Mouse (Mus musculus) layer of hippocampus, postnatal 25 days (tissue): Measurements from ENCODE around the gene Gins1. TPM values are rescaled to one million over a fixed set of nuclear protein-coding genes. Genes with fewer than 3 reads are reported as not detected.
"Not testable (repeated sequence)": the region's sequence is repeated elsewhere in the genome, so short reads cannot be mapped to it uniquely, and the experiment has no call there.

ENCODE experiments used
- DNase-seq, 2 experiments: peaks; one replicate each; pipeline ENCODE4 v3.0.0; 2022; ENCODE audit warnings: mixed read lengths in 2 of 2, low spot score in 1 of 2; ENCODE audit errors: extremely low spot score in 1 of 2
- total RNA-seq, 2 experiments: library from RNA; stranded (reverse); gene quantifications; 2 replicates each; pipeline ENCODE4 v1.2.3; 2021

The Gins1 gene
- 1 to 10 TPM; 2.7 to 2.9 TPM for total RNA-seq

GRCm38 (mm10) chr2:150904936-150905450 lies at the start of gene Gins1:
Gene Gins1, plus strand, starts transcription at chr2:150905400.
- no peak for DNase-seq

DNA sequence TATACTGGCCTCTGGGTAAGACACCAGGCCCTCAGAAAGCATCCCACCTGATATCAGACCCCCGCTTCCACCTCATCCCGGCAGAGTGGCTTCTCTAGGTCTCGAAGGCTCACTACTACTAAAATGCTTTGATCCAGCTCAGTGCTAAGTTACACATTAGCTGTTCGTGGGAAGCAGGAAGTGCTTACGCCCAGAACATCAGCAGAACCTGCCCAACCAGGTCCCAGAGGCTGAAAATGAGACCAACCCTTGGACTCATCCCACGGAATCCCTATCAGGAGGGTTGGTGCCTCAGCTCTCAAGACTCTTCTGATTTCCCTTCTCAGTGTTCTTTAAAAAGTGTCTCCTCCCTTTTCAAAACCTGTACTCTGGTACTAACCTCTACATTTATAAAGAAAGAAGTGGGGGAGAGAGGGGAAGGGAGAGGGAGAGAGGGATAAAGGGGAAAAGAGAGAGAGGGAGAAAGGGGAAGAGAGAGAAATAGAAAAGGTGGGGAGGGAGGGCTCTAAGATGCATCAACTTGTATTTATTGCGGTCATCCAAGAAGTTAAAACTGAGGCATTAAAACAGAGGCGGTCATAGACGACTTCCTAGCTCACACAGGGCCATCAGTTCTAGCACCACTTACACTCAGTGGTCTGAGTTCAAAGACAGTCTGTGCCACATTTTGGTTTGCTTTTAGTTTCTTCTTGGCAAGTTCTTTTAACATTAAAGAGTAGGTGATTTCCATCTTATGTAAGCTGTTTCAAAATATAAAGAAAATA lies 46.3 kb upstream of the Gins1 start:
- no peak for DNase-seq

GRCm38 (mm10) chr2:150859709-150860470 lies 45.3 kb upstream of the Gins1 start:
- DNase-seq, result no peak

- DNase-seq, result no peak
Observed at GRCm38 (mm10) chr2:150861128-150861527, 44.1 kb upstream of the Gins1 start.

- no peak for DNase-seq
Observed at GRCm38 (mm10) chr2:150867021-150867420, 38.2 kb upstream of the Gins1 start.

- DNase-seq, result no peak
Observed at GRCm38 (mm10) chr2:150869446-150869845, 35.8 kb upstream of the Gins1 start.

- no peak for DNase-seq
Observed at GRCm38 (mm10) chr2:150874508-150874907, 30.7 kb upstream of the Gins1 start.

- DNase-seq, result no peak
Observed at GRCm38 (mm10) chr2:150875226-150875625, 30.0 kb upstream of the Gins1 start.

DNA sequence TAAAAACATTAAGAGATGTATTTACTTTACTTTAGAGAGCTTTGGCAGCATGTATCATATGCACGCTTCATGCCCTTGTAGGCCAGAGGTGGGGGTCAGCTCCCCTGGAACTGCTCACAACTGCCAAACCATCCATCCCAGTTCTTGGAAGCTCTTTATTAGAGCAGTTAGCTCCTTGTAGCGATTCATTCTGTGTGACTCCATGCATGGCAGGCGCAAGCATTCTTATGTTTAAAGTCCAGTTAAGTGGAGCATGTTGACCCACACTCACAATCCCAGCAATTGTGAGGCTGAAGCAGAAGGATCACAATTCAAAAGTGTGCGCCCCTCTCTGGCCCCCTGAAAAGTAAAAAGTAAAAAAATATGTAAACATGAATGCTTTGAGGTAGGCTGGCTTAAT lies 27.6 kb upstream of the Gins1 start:
- DNase-seq, result no peak

DNA sequence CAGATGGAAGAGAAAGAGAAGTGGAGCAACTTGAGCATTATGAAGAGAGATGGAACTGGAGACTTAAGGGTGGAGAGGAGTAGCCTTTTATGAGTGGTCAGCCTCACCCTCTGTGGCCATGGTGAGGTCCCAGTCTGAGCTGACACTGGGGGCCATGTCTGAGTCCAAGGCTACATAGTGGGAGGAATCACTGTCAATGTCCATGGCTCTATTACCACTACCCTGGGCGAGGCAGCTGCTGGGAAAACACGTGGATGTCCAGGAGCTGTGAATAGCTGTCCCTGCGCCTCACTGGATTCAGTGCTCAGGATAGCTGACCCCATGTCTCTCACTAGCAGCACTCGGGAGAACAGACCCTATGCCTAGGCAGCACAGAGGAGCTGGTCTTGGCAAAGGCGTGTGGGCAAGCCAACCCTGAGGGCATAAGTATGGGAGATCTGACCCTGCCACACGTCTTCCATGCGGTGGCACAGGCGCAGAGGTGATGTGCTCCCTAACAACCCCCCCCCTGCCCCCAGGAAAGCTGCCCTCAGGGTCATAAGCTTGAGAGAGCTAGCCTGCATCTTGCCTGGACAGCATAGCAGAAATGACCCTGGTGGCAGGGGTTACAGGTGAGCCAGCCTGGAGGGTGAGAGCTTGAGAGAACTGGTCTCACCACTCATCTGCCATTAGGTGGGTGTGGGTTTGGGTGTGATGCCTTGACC lies 21.0 kb upstream of the Gins1 start:
- DNase-seq, result no peak

- DNase-seq, result no peak
Observed at GRCm38 (mm10) chr2:150884779-150885110, 20.5 kb upstream of the Gins1 start.

DNA sequence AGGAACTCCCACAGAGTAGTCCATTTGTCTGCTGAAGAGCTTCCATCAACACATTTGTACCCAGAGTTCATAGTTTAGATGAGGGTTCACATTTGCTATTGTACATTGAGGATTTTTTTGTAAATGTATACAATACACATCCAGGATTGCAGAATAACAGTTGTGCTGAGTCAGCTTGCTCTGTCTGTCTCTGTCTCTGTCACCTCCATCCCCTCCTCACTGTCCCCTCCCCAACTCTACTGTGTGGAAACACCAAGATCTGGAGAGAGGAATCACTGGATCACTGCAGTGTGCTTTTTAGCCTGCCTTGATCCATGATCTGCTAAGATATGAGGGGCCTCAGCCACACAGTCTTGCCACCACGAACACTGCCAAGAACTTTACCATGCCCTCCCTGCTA lies 19.4 kb upstream of the Gins1 start:
- no peak for DNase-seq

DNA sequence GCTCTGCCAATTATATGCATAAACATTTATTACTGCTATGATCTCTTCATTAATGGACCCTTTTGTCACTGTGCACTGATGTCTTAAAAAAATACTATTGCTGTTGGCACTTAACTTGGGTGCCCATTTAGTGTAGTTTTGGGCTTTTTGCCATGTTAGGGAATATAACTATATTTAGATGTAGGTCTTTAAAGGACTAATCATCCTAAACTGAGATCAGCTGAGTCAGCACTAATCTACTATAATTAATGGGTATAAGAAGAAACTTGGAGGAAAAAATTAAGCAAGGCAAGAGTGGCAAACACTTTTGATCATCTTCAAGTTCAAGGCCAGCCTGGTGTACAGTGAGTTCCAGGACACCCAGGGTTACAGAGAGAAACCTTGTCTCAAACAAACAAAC lies 18.9 kb upstream of the Gins1 start:
- DNase-seq, result no peak

DNA sequence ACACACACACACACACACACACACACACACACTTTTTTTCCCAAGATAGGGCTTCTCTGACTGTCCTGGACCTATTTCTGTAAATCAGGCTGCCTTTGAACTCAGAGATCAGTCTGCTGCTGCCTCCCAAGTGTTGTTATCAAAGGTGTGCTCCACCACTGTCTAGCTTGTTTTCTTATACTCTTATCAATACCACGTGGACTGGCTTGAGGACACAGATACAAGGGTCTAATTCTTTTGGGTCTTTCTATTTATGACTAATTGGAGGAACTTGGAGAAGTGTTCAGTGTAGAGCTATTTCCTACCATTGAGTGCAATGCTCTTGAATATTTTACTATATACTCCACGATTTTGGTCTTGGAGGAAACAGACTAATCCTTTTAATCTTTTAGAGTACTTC lies 17.8 kb upstream of the Gins1 start:
- DNase-seq, result no peak

DNA sequence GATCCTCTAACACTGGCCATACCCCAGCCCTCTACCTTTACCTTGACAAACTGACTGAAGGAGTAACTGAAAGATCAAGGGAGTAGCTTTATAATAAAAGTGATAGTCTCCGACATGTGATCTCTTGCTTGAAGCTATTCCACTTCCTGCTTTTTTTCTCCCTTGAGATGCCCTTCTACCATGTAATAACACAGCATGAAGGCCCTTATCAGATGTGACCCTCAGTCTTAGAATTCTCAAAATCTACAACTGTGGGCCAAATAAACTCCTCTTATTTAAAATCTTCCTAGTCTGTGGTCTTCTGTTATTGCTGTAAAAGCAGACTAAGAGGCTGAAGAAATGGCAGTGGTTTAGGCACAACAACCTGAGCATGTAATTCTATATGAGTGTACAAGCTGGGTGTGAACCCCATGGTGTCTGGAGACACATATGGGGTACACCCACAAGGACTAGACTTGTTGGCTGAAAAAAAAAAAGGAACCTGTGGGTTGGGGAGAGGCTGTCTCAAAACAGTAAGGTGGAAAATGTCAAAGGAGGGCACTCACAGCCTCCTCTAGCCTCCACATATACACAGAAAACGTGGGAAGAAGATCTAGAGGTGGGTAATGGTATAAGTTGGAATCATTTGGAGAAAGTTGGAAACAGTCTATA lies 10.5 kb upstream of the Gins1 start:
- DNase-seq, result no peak

DNA sequence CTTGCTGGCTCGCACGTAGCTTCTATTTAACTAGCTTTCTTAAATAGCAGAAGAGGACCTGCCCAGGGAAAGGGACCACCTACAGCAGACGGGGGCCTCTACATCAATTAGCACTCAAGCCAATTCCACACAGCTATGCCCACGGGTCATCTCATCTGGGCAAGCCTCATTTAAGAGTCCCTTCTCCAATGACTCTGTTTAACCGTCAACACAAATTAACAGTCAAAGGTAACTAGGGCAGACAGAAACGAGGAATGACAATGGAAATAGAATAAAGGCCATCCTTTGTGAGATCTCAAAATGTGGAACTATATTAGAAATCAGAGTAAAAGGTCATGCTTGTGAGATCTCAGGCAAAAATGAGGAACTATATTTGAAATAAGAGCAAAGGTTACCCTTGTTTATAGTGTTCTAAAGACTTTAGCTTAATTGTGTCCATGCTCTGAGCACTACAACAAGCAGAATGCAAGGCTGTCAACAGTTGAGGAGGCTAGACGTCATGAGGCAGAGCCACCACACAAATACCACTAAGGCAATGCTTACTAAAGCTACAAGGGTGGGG lies 9.4 kb upstream of the Gins1 start:
- no peak for DNase-seq

- DNase-seq, result no peak
Observed at GRCm38 (mm10) chr2:150900341-150900740, 4.9 kb upstream of the Gins1 start.

DNA sequence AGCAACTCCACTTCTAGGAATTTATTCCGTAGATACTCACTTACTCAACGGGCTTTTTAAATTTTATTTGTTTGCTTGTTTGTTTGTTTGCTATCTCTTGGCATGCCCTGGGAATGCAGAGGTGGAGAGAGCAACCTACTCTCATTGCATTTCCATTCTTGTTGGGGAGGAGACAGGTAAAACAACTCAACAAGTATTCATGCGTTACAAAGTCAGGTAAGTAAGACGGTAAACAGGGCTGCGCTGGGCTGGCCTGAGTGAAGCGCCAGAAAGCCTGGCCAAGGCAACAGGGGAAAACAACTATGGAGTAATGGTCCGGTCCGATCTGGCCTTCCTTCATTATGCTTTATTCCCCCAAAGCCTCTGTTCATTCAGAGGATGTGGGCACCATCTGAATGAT lies 2.9 kb upstream of the Gins1 start:
- DNase-seq, result no peak

DNA sequence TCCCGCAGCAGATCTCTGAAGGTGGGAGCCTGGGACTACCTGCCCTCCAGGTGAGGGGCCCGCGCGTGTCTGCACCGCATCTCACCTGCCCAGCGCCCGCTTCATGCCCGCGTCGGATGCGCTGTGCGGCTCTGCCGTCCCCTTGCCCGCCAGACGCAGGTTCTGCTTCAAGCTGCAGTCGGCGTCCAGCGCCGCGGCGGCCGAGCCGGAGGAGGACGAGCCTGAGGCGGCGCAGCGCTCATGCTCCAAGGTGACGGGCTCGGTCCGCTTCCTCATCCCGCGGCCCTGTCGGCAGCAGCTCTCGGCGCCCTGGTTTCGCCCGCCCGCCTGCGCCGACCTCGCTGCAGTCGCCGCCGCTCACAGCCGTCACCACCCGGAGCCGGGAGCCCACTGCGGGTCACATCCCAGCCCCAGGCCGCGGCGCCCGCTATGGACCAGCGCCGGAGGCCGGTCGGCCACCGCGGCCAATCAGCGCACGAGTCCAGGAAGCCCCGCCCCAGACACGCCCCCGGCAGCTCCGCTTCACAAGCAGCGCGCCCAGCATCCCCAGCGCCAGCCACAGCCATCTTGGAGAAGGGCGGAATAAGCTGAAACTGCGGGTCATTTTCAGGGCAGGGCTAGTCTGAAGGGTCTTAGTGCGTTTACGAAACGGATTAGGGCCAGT lies 796 bp upstream of the Gins1 start, which contains the start of gene Abhd12:
Gene Abhd12 (minus strand): TSS at position 470 of the 664 bp plus-strand sequence.
- DNase-seq, result peak; percentile 91 to 94

DNA sequence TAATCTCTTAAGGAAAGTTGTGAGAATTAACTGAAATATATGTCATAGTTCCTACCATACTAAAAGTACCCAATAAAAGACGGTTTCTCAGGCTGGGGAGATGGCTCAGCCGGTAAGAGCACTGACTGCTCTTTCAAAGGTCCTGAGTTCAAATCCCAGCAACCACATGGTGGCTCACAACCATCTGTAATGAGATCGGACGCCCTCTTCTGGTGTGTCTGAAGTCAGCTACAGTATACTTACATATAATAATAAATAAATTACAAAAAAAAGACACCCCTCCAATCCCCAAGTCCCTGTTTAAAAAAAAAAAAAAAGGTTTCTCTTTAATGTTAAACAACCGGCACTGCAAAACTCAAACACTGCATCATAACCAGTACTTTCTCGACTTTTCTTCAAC lies 3.7 kb downstream of the Gins1 start:
- not testable (repeated sequence) for DNase-seq
